In the genomic region with DNA sequence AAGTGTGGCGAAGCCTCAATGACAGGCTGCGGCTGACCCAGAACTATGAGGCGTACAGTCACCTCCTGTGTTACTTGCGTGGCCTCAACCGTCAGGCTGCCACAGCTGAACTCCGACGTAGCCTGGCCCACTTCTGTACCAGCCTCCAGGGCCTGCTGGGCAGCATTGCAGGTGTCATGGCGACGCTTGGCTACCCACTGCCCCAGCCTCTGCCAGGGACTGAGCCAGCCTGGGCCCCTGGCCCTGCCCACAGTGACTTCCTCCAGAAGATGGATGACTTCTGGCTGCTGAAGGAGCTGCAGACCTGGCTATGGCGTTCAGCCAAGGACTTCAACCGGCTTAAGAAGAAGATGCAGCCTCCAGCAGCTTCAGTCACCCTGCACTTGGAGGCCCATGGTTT, we compare ENCODE assay signal across 9 mouse cellular contexts. TPM values are rescaled to one million over a fixed set of nuclear protein-coding genes. Genes with fewer than 3 reads are reported as not detected.
DNase-seq lines count a peak whose midpoint lies in the region; ATAC-seq lines count a peak whose summit lies in the region.
"Had no signal": no experiment of that assay in that cellular context is flagged by ENCODE, and none has a peak within 500 bp of the region (broad histone marks: within the 10 kb centered on the region; RNA-seq: fewer than 3 reads in every experiment).

No protein-coding gene starts in this region.

- ATAC-seq in midbrain, embryonic 11.5 days (ENCODE audit: low FRiP score): no peak
- peak; percentile 63 for ATAC-seq in granulocyte monocyte progenitor cell, adult 5-6 weeks (replicated peaks; ENCODE audit: poor library complexity, severe bottlenecking)

- H3K4me2 ChIP-seq in midbrain, embryonic 11.5 days: no peak overlapping the region
- H3K4me2 ChIP-seq: heart, embryonic 12.5 days had no signal

- H3K27me3 ChIP-seq in midbrain, embryonic 11.5 days (ENCODE audit: control insufficient read depth, insufficient read depth, low read length): no peaks in the 10 kb centered on the region; the same call in 1 of the 2 replicates
- H3K27me3 ChIP-seq in midbrain, embryonic 10.5 days (ENCODE audit: low read depth, poor library complexity, severe bottlenecking): peaks cover 50% of the 10 kb centered on the region
- H3K27me3 ChIP-seq in splenic B cell, adult 2 months (ENCODE audit: control insufficient read depth, insufficient read depth, low read length, poor library complexity, severe bottlenecking): no peaks in the 10 kb centered on the region

- peak; percentile 37 for DNase-seq in midbrain, embryonic 11.5 days (ENCODE audit: low spot score, missing footprints)
- DNase-seq in midbrain, embryonic 10.5 days (ENCODE audit: low spot score): no peak
- peak; percentile 82 for DNase-seq in kidney, postnatal 14 days
- DNase-seq in splenic B cell, adult 2 months (ENCODE audit: low read depth, low spot score): peak; percentile 53
- no peak for DNase-seq in layer of hippocampus, postnatal 25 days (ENCODE audit: extremely low spot score in 1 of 2, low spot score in 1 of 2)
- DNase-seq in testis, postnatal 14 days (ENCODE audit: low spot score): no peak

- WGBS in midbrain, embryonic 11.5 days: 88% methylated on average over 11 of the region's 11 CpGs
- 88% methylated on average over 11 of the region's 11 CpGs for WGBS in midbrain, embryonic 10.5 days

- H3K4me1 ChIP-seq in midbrain, embryonic 11.5 days (ENCODE audit: control insufficient read depth, insufficient read depth, low read length): no peaks in the 10 kb centered on the region
- H3K4me1 ChIP-seq in midbrain, embryonic 10.5 days: peaks cover 24% of the 10 kb centered on the region

- no peaks in the 10 kb centered on the region for H3K36me3 ChIP-seq in midbrain, embryonic 11.5 days (ENCODE audit: control insufficient read depth, insufficient read depth, low read length)
- H3K36me3 ChIP-seq in midbrain, embryonic 10.5 days: no peaks in the 10 kb centered on the region
- peaks cover 3% of the 10 kb centered on the region; the same call in 1 of the 2 replicates for H3K36me3 ChIP-seq in splenic B cell, adult 2 months (ENCODE audit: control insufficient read depth, insufficient read depth, low read length, poor library complexity, severe bottlenecking)
- H3K36me3 ChIP-seq: heart, embryonic 12.5 days had no signal

- H3K4me3 ChIP-seq in midbrain, embryonic 11.5 days (ENCODE audit: low read depth, low read length): no peak overlapping the region
- H3K4me3 ChIP-seq in midbrain, embryonic 10.5 days: no peak overlapping the region
- H3K4me3 ChIP-seq: heart, embryonic 12.5 days had no signal

- no peak overlapping the region for H3K27ac ChIP-seq in midbrain, embryonic 11.5 days (ENCODE audit: low read depth, low read length)
- H3K27ac ChIP-seq in midbrain, embryonic 10.5 days (replicated peaks): no peak overlapping the region

- no peak overlapping the region for H3K9ac ChIP-seq in midbrain, embryonic 11.5 days (ENCODE audit: low read length)
- H3K9ac ChIP-seq: heart, embryonic 12.5 days had no signal

- no peaks in the 10 kb centered on the region for H3K9me3 ChIP-seq in midbrain, embryonic 11.5 days (ENCODE audit: control insufficient read depth, low read length)
- no peaks in the 10 kb centered on the region for H3K9me3 ChIP-seq in midbrain, embryonic 10.5 days (replicated peaks)
- H3K9me3 ChIP-seq: heart, embryonic 12.5 days had no signal

RNA-seq across cellular contexts. Expression of a gene that starts 8.0 kb away (rescaled TPM):
- polyA plus RNA-seq in midbrain, embryonic 11.5 days (2014; fragmentation: Nextera tagmentation; extraction: Ambion mirVana): not detected in 2 replicates
- polyA plus RNA-seq in midbrain, embryonic 10.5 days (2016; fragmentation: Nextera tagmentation; extraction: Ambion mirVana): not detected in 2 replicates
- total RNA-seq in granulocyte monocyte progenitor cell, adult 5-6 weeks (2014; fragmentation: Nextera tagmentation): not detected in 2 replicates
- total RNA-seq in granulocyte monocyte progenitor cell, adult 5-6 weeks (2017): not detected in 2 replicates
- not detected for total RNA-seq in layer of hippocampus, postnatal 25 days (2021)
- total RNA-seq: left cerebral cortex, postnatal 10 days had no signal
- polyA plus RNA-seq: heart, embryonic 12.5 days had no signal

RNA-seq across cellular contexts. Expression of a gene that starts 8.1 kb away (rescaled TPM):
- 0.31 and 0.32 TPM in 2 replicates for polyA plus RNA-seq in midbrain, embryonic 11.5 days (2014; fragmentation: Nextera tagmentation; extraction: Ambion mirVana)
- polyA plus RNA-seq in midbrain, embryonic 10.5 days (2016; fragmentation: Nextera tagmentation; extraction: Ambion mirVana): 0.65 and 0.74 TPM in 2 replicates
- 6.8 and 7.4 TPM in 2 replicates for total RNA-seq in granulocyte monocyte progenitor cell, adult 5-6 weeks (2014; fragmentation: Nextera tagmentation)
- 0.67 and 1.8 TPM in 2 replicates for total RNA-seq in granulocyte monocyte progenitor cell, adult 5-6 weeks (2017)
- under 1 TPM; 0.27 to 0.61 TPM for total RNA-seq in layer of hippocampus, postnatal 25 days (2021)

RNA-seq across cellular contexts. Expression of a gene that starts 9.5 kb away (rescaled TPM):
- polyA plus RNA-seq in midbrain, embryonic 11.5 days (2014; fragmentation: Nextera tagmentation; extraction: Ambion mirVana): 12.2 and 12.6 TPM in 2 replicates
- 12.2 and 15.6 TPM in 2 replicates for polyA plus RNA-seq in midbrain, embryonic 10.5 days (2016; fragmentation: Nextera tagmentation; extraction: Ambion mirVana)
- total RNA-seq in granulocyte monocyte progenitor cell, adult 5-6 weeks (2014; fragmentation: Nextera tagmentation): 68.6 and 117 TPM in 2 replicates
- total RNA-seq in granulocyte monocyte progenitor cell, adult 5-6 weeks (2017): 69.5 and 92.0 TPM in 2 replicates
- 10 to 100 TPM; 15.1 to 17.5 TPM for total RNA-seq in layer of hippocampus, postnatal 25 days (2021)

RNA-seq across cellular contexts. Expression of a gene that starts 20.7 kb away (rescaled TPM):
- 42.4 and 43.5 TPM in 2 replicates for polyA plus RNA-seq in midbrain, embryonic 11.5 days (2014; fragmentation: Nextera tagmentation; extraction: Ambion mirVana)
- 58.9 and 60.3 TPM in 2 replicates for polyA plus RNA-seq in midbrain, embryonic 10.5 days (2016; fragmentation: Nextera tagmentation; extraction: Ambion mirVana)
- total RNA-seq in granulocyte monocyte progenitor cell, adult 5-6 weeks (2014; fragmentation: Nextera tagmentation): 27.8 and 41.3 TPM in 2 replicates
- total RNA-seq in granulocyte monocyte progenitor cell, adult 5-6 weeks (2017): 16.0 and 16.3 TPM in 2 replicates
- total RNA-seq in layer of hippocampus, postnatal 25 days (2021): 1 to 10 TPM; 7.4 to 8.2 TPM

RNA-seq across cellular contexts. Expression of a gene that starts 30.3 kb away (rescaled TPM):
- polyA plus RNA-seq in midbrain, embryonic 11.5 days (2014; fragmentation: Nextera tagmentation; extraction: Ambion mirVana): 874 and 929 TPM in 2 replicates
- polyA plus RNA-seq in midbrain, embryonic 10.5 days (2016; fragmentation: Nextera tagmentation; extraction: Ambion mirVana): 1,003 and 1,059 TPM in 2 replicates
- total RNA-seq in granulocyte monocyte progenitor cell, adult 5-6 weeks (2014; fragmentation: Nextera tagmentation): 406 and 527 TPM in 2 replicates
- 494 and 518 TPM in 2 replicates for total RNA-seq in granulocyte monocyte progenitor cell, adult 5-6 weeks (2017)
- 100 to 1,000 TPM; 259 to 293 TPM for total RNA-seq in layer of hippocampus, postnatal 25 days (2021)

Comparison
In these comparisons a context has a peak if more than half of its experiments do, and no peak if none do; other contexts are left out.
1. DNase-seq: peak in midbrain, embryonic 11.5 days (single experiment), kidney, postnatal 14 days (single experiment) and splenic B cell, adult 2 months (single experiment); none in midbrain, embryonic 10.5 days (single experiment), layer of hippocampus, postnatal 25 days (0 of 2) and testis, postnatal 14 days (single experiment).